1 mouse cellular context compared by ENCODE assay signal in genomic region chr12:8571903-8572341, GRCm38 (mm10).
TF ChIP-seq lines count a peak whose summit lies in the region.

No protein-coding gene starts in this region.

TF ChIP-seq in CH12.LX, 34 proteins besides CTCF, POLR2A, EP300 and RAD21 (continued from another document):
- peak; percentile 88 for TF ChIP-seq MYC (IDR thresholded peaks at IDR 0.05; ENCODE audit: low read depth, low read length)
- 0 out of 2 replicates have a peak, but pooled peaks have one; percentile 31 for TF ChIP-seq IRF4 (IDR thresholded peaks at IDR 0.05; ENCODE audit: low read depth, low read length)
- 0 out of 2 replicates have a peak, but pooled peaks have one; percentile 33 for TF ChIP-seq TBP (conservative IDR thresholded peaks at IDR 0.05; ENCODE audit: low read depth, low read length)
- TF ChIP-seq MAX (IDR thresholded peaks at IDR 0.05; ENCODE audit: low read length), result peak; percentile 78
